Mouse (Mus musculus) heart, adult 11 months (tissue): ENCODE measurements at regions not wholly inside any gene's neighbourhood (a gene's known extent, or its start where the extent isn't known, plus 50 kb on each side); places are given as distances from the start of the nearest gene placed in this dataset.
"Not testable (repeated sequence)": the region's sequence is repeated elsewhere in the genome, so short reads cannot be mapped to it uniquely, and the experiment has no call there.

Experiments
- DNase-seq: peaks from one replicate; pipeline ENCODE4 v3.0.0; 2022

DNA sequence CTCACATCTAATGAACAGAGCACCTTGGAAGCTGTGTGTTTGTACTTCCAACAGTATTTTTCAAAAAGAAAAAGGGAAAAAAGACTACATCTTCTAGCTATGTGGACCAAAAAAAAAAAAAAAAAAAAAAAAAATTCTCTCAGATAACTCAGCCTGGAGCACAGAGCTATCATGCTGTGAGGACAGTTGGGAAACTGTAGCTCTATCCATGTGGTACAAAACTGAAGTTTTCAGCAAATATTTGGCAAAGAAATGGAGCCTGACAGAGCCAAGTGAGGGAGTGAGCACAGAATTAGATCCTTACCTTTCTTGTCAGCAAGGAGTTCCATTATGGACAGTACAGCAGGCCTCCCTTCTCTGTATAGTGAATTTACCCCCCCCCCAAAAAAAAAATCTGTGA, 550.2 kb downstream of the Rapgef2 start:
- no peak for DNase-seq

DNA sequence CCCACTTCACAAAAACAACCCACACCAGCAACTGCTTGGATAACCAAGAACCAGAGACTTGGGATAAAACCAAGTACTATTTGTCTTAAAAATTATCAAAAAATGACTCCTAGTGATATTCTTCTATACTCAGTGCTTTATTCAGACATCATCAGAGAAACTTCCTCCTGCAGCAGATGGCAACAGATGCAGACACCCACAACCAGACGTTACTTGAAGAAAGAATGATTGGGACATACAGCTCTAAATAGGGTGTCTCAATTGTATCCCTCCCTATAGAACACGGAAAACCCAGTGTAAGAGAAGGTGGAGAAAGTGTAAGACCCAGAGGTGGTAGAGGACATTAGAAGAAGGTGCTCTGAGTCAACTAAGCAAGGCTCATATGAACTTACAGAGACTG, 569.6 kb downstream of the Rapgef2 start:
- no peak for DNase-seq

DNA sequence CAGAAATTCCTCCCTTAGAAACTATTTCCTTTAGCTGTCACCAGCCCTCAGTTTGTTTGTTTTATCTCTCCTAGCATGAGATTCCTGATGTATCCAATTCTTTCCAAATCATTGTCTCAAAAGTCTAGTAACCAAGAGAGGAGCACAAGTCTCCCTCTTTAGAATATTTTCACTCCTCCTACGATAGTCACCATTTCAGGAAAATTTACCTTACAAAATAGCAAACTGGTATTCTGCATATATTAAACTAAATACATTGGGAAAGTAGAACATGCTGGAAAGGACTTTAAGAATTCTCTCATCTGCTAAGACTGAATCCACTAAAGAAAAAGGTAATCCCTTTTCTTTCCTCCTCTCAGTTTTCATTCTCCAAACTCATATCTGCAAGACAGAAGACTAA, 578.6 kb downstream of the Rapgef2 start:
- no peak for DNase-seq

DNA sequence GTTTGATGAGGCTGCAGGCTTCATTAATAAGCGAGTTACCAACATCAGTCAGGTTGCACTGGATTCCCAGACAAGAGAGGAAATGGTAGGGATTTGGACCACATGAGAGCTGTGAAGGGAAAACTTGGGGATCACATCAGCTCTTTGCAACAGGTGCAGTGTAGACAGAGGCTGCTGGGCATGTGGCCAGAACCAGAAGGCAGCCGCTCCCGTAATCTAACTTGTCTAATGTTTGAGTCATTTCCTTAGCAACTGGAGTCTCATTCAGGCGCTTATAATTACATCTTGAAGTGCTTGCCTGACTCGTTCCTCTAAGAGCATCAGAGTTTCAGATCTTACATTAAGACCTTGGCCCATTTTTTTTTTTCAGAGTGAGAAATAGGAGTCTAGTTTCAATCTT, 587.4 kb downstream of the Rapgef2 start:
- DNase-seq: peak; percentile 86

DNA sequence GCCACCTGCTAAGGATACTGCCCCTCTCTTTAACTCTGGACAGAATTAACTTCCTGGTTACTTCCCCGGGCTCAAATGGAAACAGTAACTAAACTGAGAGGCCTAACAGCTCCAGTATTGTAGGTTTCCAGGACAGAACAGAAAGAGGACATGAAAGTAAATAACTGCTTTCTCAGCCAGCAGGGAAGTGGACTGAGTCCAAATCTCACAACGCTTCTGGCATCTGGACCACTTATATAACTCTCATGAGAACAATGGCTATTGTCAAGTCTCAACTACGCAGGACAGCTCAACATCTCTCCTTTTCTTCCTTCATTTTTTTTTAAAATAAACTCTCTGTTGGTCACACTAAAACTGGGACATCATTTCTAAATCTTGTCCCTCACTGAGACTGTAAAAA, 594.8 kb downstream of the Rapgef2 start:
- peak; percentile 93 for DNase-seq

DNA sequence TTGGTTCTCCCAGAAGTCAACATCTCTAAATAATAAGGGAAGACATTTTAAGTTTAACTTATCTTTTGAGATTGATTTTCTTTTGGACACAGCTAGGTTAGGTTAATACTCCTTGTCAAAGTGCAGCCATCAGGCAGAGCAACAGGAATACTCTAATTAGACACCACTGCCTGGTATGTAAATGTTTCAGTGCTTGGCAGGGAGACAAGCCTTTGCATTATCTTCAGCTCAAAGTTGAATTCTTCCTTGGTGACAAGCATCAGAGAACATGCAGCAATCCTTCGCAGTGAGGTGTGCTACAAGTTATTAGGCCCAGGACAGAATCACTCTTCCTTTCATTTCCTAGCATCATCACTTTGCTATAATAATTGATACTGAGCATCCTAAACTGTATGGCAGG, 608.7 kb downstream of the Rapgef2 start:
- no peak for DNase-seq

DNA sequence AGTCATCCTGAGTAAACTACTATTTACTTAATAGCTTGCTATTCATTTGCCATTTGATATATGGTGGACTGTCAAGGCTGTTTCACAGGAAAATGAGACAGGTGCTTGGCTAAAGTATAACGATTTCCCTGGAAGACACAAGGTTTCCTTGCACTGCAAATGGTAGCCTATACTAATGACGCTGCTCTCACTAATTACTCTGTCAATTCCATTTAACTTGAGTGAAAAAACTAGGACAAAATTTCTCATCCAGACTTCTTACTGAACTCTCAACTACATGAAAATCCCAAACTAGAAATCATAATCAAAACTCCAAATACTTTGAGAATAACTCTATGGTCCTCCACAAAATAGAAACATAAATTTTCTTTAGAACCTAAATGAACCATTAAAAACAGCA, 609.5 kb downstream of the Rapgef2 start:
- DNase-seq: no peak

DNA sequence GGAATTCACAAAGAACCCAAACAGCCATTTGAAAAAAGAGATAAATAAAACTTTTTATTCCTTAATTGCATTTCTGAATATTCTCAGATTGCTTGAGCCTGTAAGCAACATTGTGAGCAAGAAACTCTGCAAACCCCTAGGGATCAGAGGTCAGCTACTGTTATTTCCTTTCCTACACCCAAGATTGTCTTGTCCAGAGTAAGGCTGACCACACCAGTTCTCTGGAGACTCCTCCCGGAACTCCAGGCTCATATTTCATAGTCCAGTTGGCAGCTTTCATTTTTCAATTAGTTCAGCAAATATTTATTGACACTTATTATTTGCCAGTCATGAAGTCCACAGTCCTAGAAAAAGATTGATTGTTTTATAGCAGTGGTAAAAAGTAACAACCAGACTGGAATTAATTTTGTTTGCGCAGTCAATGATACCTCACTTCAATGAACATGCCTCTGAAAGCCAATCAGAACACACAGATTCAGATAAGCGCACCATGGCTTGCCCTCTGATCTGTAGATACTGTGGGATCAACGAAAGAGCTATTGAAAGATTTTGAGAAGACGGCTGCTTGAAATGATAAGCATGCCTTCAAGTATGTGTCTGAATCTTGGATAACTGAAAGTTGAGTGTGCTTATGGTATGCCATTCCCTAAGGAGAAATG, 611.7 kb downstream of the Rapgef2 start:
- DNase-seq: no peak

DNA sequence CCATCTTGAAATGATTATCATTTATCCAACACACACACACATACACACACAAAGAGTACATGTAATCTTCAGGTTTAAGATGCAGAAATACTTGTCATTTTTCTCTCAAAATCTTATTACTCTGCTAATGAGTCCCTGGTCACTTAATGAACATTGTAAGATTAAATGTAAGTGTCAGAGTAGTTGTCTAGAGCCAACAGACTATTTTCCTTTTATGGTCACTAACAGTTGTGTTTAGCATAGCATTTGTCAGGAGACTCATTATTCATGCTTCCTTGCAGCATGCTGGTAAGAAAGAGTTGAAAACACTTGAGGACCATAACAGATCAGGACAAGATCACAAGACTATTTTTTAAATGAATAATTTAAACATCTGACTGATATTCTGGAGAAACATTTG, 618.3 kb downstream of the Rapgef2 start:
- DNase-seq: no peak

DNA sequence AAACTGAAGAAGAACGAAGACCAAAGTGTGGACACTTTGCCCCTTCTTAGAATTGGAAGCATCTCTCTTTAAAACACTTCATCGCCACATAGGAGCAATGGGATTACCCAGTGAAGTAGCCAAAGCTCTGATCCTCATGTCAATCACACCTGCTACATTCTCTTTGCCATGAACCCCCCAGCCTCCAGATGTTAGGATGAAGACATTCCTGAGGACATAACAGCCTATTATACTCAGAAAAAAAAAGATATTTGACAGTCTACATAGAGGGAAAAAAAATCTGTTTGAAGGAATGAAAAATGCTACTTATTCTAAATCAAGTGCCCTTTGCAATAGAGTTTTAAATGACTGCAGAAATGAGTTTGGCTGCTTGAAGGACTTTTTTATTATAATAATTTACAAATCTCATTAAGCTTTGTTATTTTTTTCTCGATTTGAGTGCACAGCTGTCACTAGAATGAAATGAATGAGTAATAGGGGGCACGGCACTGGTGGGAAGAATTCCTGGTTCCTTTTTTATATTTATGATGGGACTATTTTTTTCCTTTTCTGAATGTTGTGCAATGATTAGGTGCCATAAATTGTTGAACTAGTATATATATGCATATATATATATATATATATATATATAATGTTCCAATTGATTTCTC, 618.8 kb downstream of the Rapgef2 start:
- no peak for DNase-seq

DNA sequence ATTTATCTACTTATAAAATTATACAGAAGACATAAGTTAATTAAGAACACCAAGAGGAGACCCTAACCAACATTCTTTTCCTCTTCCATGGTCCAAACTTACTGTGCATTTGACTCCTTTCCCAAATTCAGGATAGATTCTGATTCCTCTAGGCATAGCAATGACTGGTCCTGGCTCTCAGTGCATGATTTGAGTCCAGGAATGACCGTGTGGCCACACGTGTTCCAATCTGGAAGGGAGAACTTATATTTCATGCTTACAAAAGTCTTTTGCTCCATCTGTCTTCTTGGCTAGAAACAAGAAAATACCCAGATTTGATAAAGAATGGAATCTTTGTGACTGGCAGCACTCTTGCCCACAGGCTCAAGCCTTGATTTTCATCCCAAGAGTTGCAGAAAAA, 638.2 kb downstream of the Rapgef2 start:
- DNase-seq: no peak

DNA sequence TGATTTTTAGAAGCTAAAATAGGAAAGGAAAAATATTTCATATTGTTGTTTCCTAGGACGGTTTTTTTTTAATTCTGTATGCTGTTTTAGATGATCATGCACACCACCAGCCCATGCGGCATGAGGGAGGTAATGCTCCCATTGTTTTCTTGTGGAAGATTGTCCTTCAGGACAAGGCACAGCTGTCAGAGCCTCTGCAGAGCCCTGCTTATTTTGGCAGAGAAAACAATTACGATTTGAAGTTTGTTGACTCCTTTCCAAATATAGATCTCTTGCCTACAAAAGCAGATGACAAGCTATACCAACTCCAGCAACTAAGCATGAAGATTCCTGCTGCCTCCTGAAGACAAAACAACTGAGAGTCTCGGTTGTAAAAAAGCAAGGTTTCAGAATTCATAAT, 650.9 kb downstream of the Rapgef2 start:
- DNase-seq: peak; percentile 83

DNA sequence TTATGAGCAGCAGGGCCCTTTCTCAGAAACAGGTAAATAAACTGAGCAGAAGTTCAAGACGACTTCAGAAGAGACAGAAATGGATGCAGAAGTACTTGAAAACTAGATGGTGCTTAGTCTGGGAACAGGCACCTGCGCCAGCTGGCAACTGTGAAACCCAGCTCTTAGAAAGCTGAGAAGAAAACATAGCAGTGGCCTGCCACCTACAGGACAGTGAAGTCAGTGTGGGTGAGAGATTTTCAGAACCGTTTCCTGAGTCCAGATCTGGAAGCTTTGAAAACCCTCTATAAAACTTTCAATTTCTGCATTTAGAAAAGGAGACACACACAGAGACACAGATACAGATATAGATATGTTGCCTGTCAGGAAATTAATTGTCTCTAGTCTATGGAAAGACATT, 667.4 kb downstream of the Rapgef2 start:
- DNase-seq: peak; percentile 90

DNA sequence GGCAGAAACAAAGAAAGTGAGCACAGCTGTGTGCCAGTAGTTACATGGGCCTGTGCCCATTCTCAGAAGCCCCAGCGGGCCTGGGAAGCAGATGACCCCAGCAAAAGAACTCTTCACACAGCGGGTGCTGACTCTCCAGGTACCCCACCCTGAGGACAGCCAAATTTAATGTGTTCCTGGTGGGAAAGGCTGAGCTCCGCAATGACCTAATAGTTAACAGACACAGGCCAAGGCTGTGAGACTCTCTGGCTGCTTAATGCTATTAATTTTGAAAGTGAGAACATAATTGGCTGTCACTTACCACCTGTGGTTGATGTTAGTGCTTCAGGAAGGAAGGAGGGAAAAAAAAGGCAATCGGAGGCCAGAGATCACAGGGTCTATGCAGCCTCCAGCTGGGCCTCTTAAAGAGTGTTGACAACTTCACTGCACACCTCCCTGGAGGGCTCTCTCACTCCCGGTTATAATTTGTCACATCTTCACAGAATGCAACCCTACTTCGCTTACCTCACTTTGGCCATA, 691.5 kb downstream of the Rapgef2 start:
- DNase-seq: no peak

DNA sequence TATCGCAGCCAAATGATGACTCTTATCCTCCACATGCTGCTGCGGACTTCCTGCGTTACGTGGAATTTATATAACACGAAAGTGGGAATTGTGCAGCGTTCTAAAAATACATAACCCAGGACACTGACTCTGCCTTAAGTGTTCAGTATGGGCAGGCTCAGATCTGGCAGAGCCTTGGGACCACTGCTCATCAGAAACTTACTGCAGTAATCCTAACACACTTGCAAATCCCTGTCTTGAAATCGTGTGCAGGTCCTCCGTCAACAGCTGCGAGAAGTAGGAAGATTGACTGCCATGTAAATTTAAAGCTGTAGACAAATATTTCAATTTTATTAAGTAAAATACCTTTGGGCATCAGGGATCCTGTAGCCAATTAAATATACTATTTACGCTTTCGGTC, 692.0 kb downstream of the Rapgef2 start:
- no peak for DNase-seq

DNA sequence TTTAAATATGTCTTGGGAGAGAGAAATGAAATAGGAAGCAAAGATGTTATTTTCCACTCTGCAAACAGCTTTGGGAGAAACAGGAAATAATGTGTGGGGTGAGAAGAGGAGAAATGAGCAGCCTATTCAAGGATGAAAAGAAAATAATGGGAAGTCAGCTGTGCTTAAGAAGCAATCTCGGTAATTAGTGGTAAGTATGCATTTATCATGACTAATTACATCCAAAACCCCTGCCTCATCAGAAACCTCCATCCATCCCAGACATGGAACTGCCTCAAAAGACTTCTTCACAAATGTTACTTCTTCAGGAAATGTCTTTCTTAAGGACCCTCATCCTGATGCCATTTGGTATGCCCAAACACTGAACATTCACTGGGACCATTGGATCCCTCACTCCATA, 699.7 kb downstream of the Rapgef2 start:
- no peak for DNase-seq

DNA sequence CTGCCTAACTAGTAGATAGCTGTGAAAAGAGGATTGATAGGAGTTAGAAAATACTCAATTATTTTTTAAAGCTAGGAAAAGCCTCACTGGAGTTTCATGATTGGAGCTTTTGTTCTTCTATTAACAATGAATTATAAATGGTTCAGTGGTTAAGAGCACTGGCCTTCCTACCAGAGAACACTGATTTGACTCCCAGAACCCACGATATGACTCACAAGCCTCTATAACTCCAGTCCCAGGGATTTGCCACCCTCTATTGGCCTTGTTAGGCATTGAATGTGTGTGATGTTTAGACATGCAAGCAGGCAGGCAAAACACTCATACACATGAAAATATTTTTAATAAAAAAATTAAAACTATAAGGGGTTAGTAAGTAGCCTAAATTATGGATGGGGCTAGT, 704.4 kb downstream of the Rapgef2 start:
- DNase-seq: no peak

DNA sequence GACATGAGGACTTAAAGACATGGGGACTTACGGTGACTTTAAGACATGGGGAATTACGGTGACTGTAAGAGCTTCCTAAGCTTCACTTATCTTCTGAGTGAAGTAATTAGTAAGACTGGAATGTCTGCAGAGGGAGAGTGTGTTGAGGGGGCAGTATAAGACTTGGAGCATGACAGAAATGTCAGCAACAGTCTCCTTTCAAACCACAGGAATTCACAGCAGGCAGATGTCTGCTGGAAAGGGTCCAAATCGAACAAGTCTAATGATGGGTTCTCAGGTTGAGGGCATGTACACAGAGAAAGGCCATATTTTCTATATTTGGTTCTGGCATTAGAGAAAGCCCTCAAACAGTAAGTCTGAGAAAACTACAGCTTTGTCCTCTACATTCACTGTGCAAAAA, 705.2 kb downstream of the Rapgef2 start:
- DNase-seq: no peak

DNA sequence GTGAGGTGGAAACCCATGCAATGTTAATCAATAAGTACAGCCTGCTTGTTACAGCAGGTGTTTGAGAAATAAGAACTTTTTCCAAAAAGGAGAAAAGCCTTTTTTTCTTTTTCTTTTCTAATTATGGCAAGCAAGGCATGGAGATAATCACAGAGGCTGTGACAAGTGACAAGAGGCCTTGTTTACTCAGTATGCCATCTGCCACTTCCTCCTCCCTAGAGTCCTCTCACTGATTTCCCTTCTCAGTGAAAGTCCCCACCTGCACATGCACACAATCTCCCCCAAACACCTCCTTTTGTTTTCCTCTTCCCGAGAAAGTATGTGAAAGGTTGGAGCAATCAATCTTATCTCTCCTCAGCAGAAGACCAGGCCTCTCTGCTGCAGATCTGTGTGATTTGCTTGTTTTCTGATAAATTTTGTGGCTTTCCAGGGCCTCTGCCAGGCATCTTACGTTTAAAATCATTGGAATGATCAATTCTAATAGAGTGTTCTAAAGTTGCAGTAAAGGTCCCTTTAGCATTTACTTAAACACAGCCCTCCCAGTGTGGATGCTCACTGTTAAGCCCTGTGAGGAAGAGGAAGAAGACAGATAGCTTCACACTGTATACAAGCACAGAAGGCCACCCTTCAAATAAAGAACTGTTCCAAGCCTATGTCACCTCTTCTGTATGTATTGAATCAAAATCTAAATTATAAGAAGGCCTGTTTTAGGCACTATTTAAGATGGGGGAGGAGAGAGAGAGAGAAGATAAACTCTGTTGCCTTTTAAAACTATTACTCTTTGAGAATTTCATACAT, 710.5 kb downstream of the Rapgef2 start:
- DNase-seq: no peak

DNA sequence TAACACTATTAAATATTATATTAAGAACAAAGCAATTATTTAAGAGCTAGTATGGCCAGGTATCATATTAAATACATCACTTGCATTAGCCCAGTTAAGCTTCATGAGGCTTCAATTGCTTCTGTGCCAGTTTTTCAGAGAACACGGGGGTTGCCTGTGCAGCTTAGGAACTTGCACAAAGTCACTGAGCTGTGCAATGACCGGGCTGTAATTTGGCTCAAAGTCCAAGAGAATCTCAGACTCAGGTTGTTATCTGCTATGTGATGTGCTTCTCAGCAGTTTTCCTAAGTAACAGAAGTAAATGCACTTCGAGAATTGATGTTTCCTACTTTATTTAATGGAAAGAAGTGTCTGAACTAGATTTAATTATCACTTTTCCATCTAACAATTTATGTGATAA, 711.5 kb downstream of the Rapgef2 start:
- DNase-seq: no peak

DNA sequence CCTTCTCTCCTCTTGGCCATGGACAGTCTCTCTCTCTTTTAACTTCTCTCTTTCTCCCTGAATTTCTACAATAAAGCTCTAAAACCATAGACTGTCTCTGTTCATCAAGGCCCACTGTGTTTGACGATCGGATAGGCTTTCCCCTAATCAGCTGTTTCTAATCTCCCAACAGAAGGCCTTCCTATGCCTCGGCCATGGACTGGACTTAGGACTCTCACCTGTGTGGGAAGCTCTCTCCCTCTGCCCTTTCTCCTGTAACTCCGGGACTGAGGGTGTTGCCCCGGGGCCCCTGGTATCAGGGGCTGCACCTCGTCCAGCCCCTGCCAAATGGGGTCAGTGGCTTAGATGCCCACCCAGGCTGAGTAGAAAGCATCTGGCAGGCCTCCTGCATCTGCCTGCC, 713.0 kb downstream of the Rapgef2 start:
- DNase-seq: no peak

DNA sequence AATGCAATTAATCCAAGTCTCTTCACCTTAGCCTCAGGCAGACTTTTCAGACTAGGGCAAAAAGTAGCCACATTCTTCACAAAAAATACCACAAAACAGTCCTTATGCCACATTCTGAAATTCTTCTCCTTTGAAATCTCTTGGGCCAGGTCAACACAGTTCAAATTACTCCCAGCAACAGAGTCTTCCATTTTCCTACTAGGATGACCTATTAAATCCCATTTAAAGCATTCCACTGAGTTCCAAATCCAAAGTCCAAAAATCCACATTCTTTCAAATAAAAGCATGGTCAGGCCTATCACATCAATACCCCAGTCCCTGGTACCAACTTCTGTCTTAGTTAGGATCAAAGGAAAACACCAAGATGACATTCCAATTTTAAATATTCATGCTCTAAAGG, 721.4 kb downstream of the Rapgef2 start:
- DNase-seq: not testable (repeated sequence)
